Mouse (Mus musculus) liver, adult 2 months (tissue): ENCODE measurements around the gene Morn5.

Experiments used
- CTCF ChIP-seq: fragments of 200-500 bp; IDR thresholded peaks from 2 replicates; pipeline ENCODE4 v1.5.1; 2011; ENCODE audit warnings: low read depth, low read length, control low read depth
- POLR2A ChIP-seq: fragments of 200-500 bp; IDR thresholded peaks from 2 replicates; pipeline ENCODE4 v1.6.1; 2011; ENCODE audit warnings: low read length, control low read depth; ENCODE audit not compliant: insufficient read depth; ENCODE audit errors: extremely low read depth

DNA sequence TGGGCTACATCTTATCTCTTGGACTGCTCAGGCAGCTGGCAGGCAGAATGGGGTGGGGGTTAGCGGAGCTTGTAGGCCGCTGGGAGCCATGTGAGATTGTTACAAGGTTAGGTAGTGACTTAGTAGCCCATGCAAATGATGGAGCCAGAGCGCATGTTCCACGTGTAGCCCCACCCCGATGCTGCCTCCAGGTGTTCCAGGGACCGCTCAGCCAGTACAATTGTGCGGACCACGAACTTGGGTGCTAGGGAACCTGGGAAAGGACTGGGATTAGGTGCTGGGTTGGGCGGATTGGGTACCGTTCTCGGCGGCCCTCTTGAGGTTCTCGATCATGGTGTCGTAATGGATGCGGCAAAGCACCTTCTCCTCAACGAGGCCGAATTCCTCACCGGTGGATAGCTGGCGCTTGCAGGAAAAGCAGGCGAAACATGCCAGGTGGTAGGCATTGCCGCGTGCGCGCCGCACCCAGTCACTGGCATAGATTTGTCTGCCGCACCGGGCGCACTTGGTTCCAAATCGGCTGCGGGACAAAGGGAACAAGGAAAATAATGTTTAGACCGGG is 44.7 kb downstream of the Morn5 start:
- TF ChIP-seq CTCF (no peak), POLR2A (no peak)
